Mouse (Mus musculus): ENCODE results near the gene Nlgn2. TPM values are rescaled to one million over a fixed set of nuclear protein-coding genes. Genes with fewer than 3 reads are reported as not detected.

The Nlgn2 gene
- polyA plus RNA-seq (2016; fragmentation: Nextera tagmentation; extraction: Ambion mirVana), result 14.7 and 14.9 TPM in 2 replicates

GRCm38 (mm10) chr11:69837604-69837951, at the start of gene Nlgn2:
Nlgn2 (minus strand) TSS chr11:69837784.
- Histone ChIP-seq H3K27ac (peak within 1 kb of the TSS; percentile 97), H3K9ac (peak within 1 kb of the TSS; percentile 98), H3K36me3 (peaks cover 14% of the 10 kb centered on the region), H3K27me3 (peaks cover 12% of the 10 kb centered on the region; the same call in 1 of the 2 replicates), H3K4me2 (replicated peaks) (peak within 1 kb of the TSS; percentile 97), H3K9me3 (replicated peaks) (no peaks in the 10 kb centered on the region), H3K4me3 (peak within 1 kb of the TSS; percentile 88), H3K4me1 (peaks cover 40% of the 10 kb centered on the region)
- under 1% methylated on average over 32 of the region's 32 CpGs for WGBS
- peak; percentile 68; the same call in 1 of the 2 replicates for ATAC-seq (ENCODE audit: low FRiP score)

GRCm38 (mm10) chr11:69886907-69887635, 49.5 kb upstream of the Nlgn2 start:
- Histone ChIP-seq H3K9me3 (replicated peaks) (no peaks in the 10 kb centered on the region), H3K36me3 (no peaks in the 10 kb centered on the region), H3K4me3 (no peak overlapping the region), H3K9ac (no peak overlapping the region), H3K4me2 (replicated peaks) (no peak overlapping the region), H3K27ac (no peak overlapping the region), H3K27me3 (peaks cover 6% of the 10 kb centered on the region), H3K4me1 (no peaks in the 10 kb centered on the region)
- ATAC-seq (ENCODE audit: low FRiP score), result no peak
- 75% methylated on average over 8 of the region's 8 CpGs for WGBS

- 87% methylated on average over 8 of the region's 8 CpGs for WGBS
- Histone ChIP-seq H3K9me3 (replicated peaks) (no peaks in the 10 kb centered on the region), H3K27ac (no peak overlapping the region)
These were observed 47.1 kb upstream of the Nlgn2 start for GRCm38 (mm10) chr11:69884663-69885062.

GRCm38 (mm10) chr11:69884240-69884639, 46.7 kb upstream of the Nlgn2 start:
- Histone ChIP-seq H3K27ac (no peak overlapping the region), H3K4me2 (replicated peaks) (no peak overlapping the region), H3K4me3 (no peak overlapping the region), H3K27me3 (peaks cover 24% of the 10 kb centered on the region), H3K36me3 (no peaks in the 10 kb centered on the region), H3K9ac (no peak overlapping the region), H3K4me1 (peaks cover 17% of the 10 kb centered on the region), H3K9me3 (replicated peaks) (no peaks in the 10 kb centered on the region)
- no peak for ATAC-seq (ENCODE audit: low FRiP score)
- WGBS, result 78% methylated on average over 9 of the region's 9 CpGs

More at GRCm38 (mm10) chr11:69884663-69885062, 47.1 kb upstream of the Nlgn2 start:
- Histone ChIP-seq H3K9ac (no peak overlapping the region), H3K4me1 (peaks cover 16% of the 10 kb centered on the region), H3K36me3 (no peaks in the 10 kb centered on the region), H3K4me3 (no peak overlapping the region), H3K4me2 (replicated peaks) (no peak overlapping the region), H3K27me3 (peaks cover 20% of the 10 kb centered on the region)
- ATAC-seq (ENCODE audit: low FRiP score), result no peak

GRCm38 (mm10) chr11:69883527-69884151, 46.1 kb upstream of the Nlgn2 start:
- ATAC-seq (ENCODE audit: low FRiP score), result no peak
- peaks cover 24% of the 10 kb centered on the region for H3K27me3 ChIP-seq

DNA sequence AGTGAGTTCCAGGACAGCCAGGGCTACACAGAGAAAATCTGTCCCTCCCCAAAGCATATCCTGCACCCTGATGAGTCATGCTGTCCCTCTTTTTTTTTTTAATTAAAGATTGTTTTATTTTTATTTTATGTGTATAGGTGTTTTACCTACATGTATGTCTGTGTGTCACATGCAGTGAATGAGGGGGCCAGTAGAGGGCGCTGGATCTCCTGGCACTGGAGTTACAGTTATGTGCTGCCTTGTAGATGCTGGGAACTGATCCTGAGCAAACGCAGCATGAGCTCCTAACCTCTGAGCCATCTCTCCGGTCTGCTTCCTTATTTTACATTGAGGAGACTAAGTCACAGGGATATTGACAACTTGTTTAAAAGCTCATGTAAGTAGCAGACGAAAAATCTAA, 45.5 kb upstream of the Nlgn2 start:
- peaks cover 24% of the 10 kb centered on the region for H3K27me3 ChIP-seq
- H3K4me2 ChIP-seq (replicated peaks), result no peak overlapping the region
- peaks cover 22% of the 10 kb centered on the region for H3K4me1 ChIP-seq
- no peak overlapping the region for H3K27ac ChIP-seq
- no peaks in the 10 kb centered on the region for H3K36me3 ChIP-seq
- ATAC-seq (ENCODE audit: low FRiP score), result no peak
- no peak overlapping the region for H3K4me3 ChIP-seq
- H3K9me3 ChIP-seq (replicated peaks), result no peaks in the 10 kb centered on the region
- WGBS, result 60% methylated on average over 4 of the region's 4 CpGs
- no peak overlapping the region for H3K9ac ChIP-seq

More at GRCm38 (mm10) chr11:69883527-69884151, 46.1 kb upstream of the Nlgn2 start:
- no peak overlapping the region for H3K4me2 ChIP-seq (replicated peaks)
- H3K9ac ChIP-seq, result no peak overlapping the region
- H3K36me3 ChIP-seq, result no peaks in the 10 kb centered on the region
- no peaks in the 10 kb centered on the region for H3K9me3 ChIP-seq (replicated peaks)
- 89% methylated on average over 8 of the region's 8 CpGs for WGBS
- no peak overlapping the region for H3K27ac ChIP-seq
- H3K4me1 ChIP-seq, result peaks cover 18% of the 10 kb centered on the region
- H3K4me3 ChIP-seq, result no peak overlapping the region

DNA sequence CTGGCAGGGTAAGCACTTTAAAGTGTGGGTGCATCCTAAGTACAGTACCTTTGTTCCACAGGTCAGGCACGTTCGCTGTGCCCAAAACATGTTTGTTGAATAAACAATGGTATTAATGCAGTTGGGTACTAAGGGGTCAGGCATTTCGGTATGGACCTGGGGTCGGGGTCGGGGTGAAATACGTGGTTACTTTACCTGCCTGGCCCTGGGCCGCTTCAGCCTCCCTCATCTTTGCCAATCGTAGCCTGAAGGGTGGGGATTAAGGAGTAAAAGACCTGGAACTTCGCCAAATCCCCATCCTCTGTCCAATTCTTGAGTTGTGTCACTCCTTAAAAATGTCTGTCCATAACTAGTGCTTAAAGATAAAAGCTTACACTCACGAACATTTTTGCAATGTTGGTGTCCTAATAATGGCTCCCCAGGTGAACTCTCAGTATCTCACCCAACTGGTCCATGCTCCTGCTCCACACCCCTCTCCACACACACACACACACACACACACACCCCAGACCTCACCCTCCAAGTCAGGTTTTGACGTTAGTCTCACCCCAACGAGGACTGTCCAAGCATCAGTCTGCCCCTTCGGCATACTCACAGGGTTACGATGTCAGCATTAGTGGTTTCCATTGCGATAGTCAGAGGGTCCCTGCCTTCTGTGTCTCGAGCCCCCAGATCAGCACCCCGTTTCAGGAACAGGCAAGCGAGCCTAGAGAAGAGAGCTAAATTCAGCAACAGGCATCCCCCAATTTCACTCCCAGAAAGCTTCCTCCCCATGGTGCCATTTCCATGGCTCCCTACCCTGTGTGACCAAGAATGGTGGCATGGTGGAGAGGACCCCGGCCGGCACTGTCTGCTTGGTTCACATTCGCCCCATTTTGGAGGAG, 44.4 kb upstream of the Nlgn2 start:
- Histone ChIP-seq H3K27me3 (peaks cover 24% of the 10 kb centered on the region), H3K36me3 (no peaks in the 10 kb centered on the region), H3K4me3 (peak overlapping the region; percentile 44), H3K9me3 (replicated peaks) (no peaks in the 10 kb centered on the region), H3K27ac (peak overlapping the region; percentile 42; the same call in 1 of the 2 replicates), H3K9ac (peak overlapping the region; percentile 52; the same call in 1 of the 2 replicates), H3K4me1 (peaks cover 26% of the 10 kb centered on the region), H3K4me2 (replicated peaks) (peak overlapping the region; percentile 83)
- ATAC-seq (ENCODE audit: low FRiP score), result no peak
- WGBS, result 65% methylated on average over 21 of the region's 21 CpGs

DNA sequence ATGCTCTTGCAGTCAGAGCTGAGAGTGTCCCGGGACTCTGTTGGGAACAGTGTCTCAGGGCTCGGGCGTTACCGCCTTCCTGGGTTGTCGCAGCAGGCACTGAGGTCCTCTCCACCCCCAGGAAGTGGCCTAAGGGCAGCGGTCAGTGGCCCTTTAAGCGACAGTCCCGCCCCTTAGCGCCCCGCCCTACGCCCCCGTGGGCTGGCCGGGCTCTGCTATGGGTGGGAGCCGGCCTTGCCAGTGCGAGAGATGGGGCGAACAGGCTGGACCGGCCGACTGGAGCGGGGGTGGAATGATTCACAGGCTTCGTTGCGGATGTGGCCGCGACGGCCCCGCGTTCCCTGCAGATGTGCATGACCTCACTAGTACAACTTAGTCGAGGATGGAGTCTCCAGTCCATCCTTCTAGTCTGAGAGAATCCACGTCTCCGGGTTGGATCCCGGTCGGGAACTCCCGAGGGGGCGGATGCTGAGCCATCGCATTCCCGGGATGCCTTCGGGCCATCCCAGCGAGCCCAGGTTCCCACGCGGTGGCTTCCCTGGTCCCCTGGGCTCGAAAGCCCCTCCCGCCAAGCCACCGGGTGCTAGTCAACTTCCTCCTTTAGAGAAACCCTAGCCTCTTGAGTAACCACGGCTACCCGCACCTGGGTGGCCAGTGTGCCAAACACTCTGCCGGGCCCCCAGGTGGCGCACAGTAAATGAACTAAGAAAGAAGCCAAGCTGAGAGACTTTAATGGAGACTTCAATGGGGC, 43.4 kb upstream of the Nlgn2 start, which contains the start of gene Kctd11:
Kctd11 (minus strand) TSS at position 554 of the 751 bp plus-strand sequence.
- peak within 1 kb of the TSS; percentile 44 for H3K4me3 ChIP-seq
- H3K4me2 ChIP-seq (replicated peaks), result peak within 1 kb of the TSS; percentile 83
- H3K4me1 ChIP-seq, result peaks cover 27% of the 10 kb centered on the region
- H3K9me3 ChIP-seq (replicated peaks), result no peaks in the 10 kb centered on the region
- peaks cover 24% of the 10 kb centered on the region for H3K27me3 ChIP-seq
- ATAC-seq (ENCODE audit: low FRiP score), result peak; percentile 64
- under 1% methylated on average over 46 of the region's 46 CpGs for WGBS
- H3K27ac ChIP-seq, result peak within 1 kb of the TSS; percentile 42
- H3K36me3 ChIP-seq, result no peaks in the 10 kb centered on the region
- peak within 1 kb of the TSS; percentile 52 for H3K9ac ChIP-seq

GRCm38 (mm10) chr11:69880506-69880852, 42.9 kb upstream of the Nlgn2 start:
- Histone ChIP-seq H3K4me2 (replicated peaks) (peak overlapping the region; percentile 83), H3K4me1 (peaks cover 27% of the 10 kb centered on the region), H3K36me3 (no peaks in the 10 kb centered on the region), H3K4me3 (peak overlapping the region; percentile 44), H3K9ac (peak overlapping the region; percentile 52), H3K9me3 (replicated peaks) (no peaks in the 10 kb centered on the region), H3K27ac (peak overlapping the region; percentile 42), H3K27me3 (peaks cover 24% of the 10 kb centered on the region)
- peak; percentile 18 for ATAC-seq (ENCODE audit: low FRiP score)
- WGBS, result under 1% methylated on average over 18 of the region's 18 CpGs

- Histone ChIP-seq H3K4me2 (replicated peaks) (peak overlapping the region; percentile 83), H3K9ac (no peak overlapping the region), H3K4me3 (peak overlapping the region; percentile 44), H3K27me3 (peaks cover 24% of the 10 kb centered on the region), H3K9me3 (replicated peaks) (no peaks in the 10 kb centered on the region), H3K4me1 (peaks cover 27% of the 10 kb centered on the region), H3K27ac (no peak overlapping the region), H3K36me3 (no peaks in the 10 kb centered on the region)
- no peak for ATAC-seq (ENCODE audit: low FRiP score)
- 51% methylated on average over 15 of the region's 15 CpGs for WGBS
These were observed 42.1 kb upstream of the Nlgn2 start for GRCm38 (mm10) chr11:69879711-69880110.

DNA sequence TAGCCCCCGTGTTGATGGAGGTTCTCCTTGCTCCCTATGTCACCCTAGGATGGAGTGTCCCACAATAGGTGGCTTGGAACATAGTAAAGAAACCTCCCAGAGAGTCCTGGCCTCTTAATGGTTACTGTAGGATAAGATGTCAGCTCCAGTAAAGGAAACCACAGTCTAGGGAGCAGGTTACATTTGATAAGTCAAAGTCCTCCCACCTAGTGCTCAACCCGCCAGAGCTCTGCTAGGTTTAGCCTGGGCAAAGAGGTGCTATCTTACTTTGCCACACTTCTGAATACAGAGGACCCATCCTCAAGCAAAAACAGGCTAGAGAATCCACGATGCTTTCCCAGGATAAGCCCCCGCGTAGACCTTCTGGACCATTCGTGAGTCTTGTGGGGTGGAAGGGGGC, 41.4 kb upstream of the Nlgn2 start:
- Histone ChIP-seq H3K4me3 (no peak overlapping the region), H3K27ac (no peak overlapping the region), H3K4me2 (replicated peaks) (no peak overlapping the region), H3K9ac (no peak overlapping the region), H3K9me3 (replicated peaks) (no peaks in the 10 kb centered on the region), H3K36me3 (no peaks in the 10 kb centered on the region), H3K27me3 (peaks cover 24% of the 10 kb centered on the region), H3K4me1 (peaks cover 27% of the 10 kb centered on the region)
- no peak for ATAC-seq (ENCODE audit: low FRiP score)
- 88% methylated on average over 6 of the region's 6 CpGs for WGBS

All from hindbrain, embryonic 12.5 days (tissue).